Mouse (Mus musculus) Patski (cell line): ENCODE data around the gene Tldc2. TPM values are rescaled to one million over a fixed set of nuclear protein-coding genes. Genes with fewer than 3 reads are reported as not detected.

Experiments used
- ATAC-seq: fragments of 100-300 bp; one replicate; pipeline ENCODE4 v1.8.0; 2021
- CTCF ChIA-PET: fragments of 350-600 bp; sonication (Branson Sonifier 250); formaldehyde crosslinking; loops from one replicate; lab custom pipeline; 2022; ENCODE audit warnings: inconsistent platforms; lab: Charles Lee
- POLR2A ChIA-PET: fragments of 350-600 bp; sonication (Branson Sonifier 250); formaldehyde crosslinking; loops from one replicate; lab custom pipeline; 2022; ENCODE audit warnings: antibody characterized with exemption, inconsistent platforms; lab: Charles Lee
- DNase-seq: peaks from one replicate; pipeline ENCODE4 v3.0.0-alpha.2; 2011; ENCODE audit warnings: low read depth, low spot score
- H3K27me3 ChIP-seq: fragments of 371-371 bp; one replicate; pipeline ENCODE4 v1.5.1; 2021
- CTCF ChIP-seq: fragments of 100-300 bp; IDR thresholded peaks from one replicate; pipeline ENCODE4 v1.5.1; 2021
- in situ Hi-C: fragments of 300-500 bp; cut with MboI; formaldehyde crosslinking; loops from 3 replicates; pipeline ENCODE4 v1.11.1; 2018; ENCODE audit warnings: low pct_unique_long_range_greater_than_20kb, mixed read lengths
- polyA plus RNA-seq: library from polyadenylated mRNA; unstranded; gene quantifications from one replicate; pipeline ENCODE4 v1.2.3, GENCODE M21; 2021

Tldc2 gene
- polyA plus RNA-seq, 1 experiment from 2014 or later, result 0.33 TPM

GRCm38 (mm10) chr2:157138808-157139207 lies 52.0 kb downstream of the Tldc2 start:
- ChIA-PET CTCF (no interaction called here), POLR2A (interaction anchor here (0.6 kb wide), 1 partner anchor 15 kb away, joined by 6 read pairs; no protein-coding TSS in a partner anchor)
- in situ Hi-C loops, result no loop called here
- no peaks in the 10 kb centered on the region for H3K27me3 ChIP-seq
- no peak for ATAC-seq
- no peak for DNase-seq
- TF ChIP-seq CTCF, result no peak

DNA sequence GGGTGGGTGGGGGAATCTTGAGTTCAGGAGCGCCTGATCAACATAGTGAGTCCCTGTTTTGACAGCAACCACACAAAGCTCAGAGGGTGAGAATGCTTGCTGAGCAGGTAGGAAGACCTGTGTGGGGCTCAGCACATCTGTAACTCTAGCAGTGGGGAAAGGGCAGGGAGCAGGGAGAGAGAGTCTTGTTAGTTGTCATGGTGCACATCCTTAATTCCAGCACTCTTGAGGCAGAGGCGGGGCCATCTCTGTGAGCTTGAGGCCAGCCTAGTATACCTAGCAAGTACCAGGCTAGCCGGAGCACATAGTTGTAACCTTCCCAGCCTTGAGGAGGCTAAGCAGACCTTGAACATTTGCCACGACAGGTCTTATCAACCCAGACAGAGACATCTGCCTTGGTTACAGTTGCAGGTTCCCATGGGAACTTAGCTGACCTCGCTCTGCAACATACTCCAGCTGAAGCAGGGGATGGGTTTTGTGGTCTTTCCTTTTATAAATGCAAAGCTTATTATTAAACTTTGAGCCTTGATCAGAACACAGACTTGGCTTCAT lies 52.5 kb downstream of the Tldc2 start:
- in situ Hi-C loops, result no loop called here
- POLR2A ChIA-PET, result no interaction called here

DNA sequence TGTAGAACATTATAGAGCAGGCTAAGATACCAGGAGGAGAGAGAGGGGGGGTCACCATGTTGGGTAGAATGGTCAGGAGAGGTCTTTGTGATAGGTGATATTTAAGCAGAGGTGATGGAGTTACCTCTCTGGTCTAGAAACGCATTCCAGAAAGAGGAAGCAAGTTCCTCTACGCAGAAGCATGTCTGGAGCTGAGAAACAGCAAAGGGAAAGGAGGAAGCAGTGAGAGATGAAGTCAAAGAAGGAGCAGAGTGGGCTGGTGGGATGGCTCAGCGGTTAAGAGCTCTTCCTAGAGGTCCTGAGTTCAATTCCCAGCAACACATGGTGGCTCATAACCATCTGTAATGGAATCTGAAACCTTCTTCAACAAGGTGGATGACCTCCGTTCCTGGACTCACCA lies 55.1 kb downstream of the Tldc2 start:
- POLR2A ChIA-PET, result no interaction called here
- CTCF ChIA-PET, result interaction anchor here (2.2 kb wide), 1 partner anchor 8 kb away, joined by 5 read pairs; no protein-coding TSS in a partner anchor
- in situ Hi-C loops, result no loop called here
- ATAC-seq (no peak), DNase-seq (no peak)
- TF ChIP-seq CTCF, result no peak
- H3K27me3 ChIP-seq, result no peaks in the 10 kb centered on the region

More for the DNA sequence above, 52.5 kb downstream of the Tldc2 start:
- ATAC-seq (no peak), DNase-seq (no peak)
- CTCF ChIA-PET, result no interaction called here
- TF ChIP-seq CTCF, result no peak
- H3K27me3 ChIP-seq, result no peaks in the 10 kb centered on the region

DNA sequence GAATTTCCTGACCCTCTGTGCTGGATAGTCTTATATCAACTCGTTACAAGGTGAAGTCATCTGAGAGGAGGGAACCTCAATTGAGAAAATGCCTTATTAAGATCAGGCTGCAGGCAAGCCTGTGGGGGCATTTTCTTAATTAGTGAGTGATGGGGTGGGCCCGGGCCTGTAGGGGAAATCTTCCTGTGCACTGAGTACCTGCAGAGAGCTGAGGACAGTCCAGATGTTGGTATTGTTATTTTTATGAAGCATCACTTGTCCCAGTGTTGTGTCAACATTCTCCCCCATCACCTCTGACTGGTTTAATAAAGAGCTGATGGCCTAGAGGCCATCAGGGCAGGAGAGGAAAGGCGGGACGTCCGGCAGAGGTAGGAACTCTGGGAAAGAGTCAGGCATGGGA lies 57.3 kb downstream of the Tldc2 start:
- in situ Hi-C loops, result no loop called here

DNA sequence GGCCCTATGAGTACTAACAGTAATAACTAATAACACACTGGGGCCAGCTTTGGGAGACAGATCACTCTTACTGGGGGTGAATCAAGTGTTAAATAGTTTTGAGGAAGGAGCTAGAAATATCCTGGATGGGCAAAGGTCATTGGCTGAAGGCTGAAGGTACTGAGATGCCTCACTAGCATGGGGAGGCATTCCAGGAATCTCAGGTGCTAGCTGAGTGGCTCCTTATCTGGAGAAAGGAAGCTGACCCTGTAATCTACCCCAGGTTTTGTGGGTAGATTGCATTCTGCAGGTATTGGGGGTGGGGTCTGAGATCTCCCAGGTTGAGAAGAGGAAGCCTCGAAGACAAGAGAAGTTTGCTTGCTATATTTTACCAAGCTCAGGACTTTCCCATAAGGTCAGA lies 58.3 kb downstream of the Tldc2 start:
- ATAC-seq (no peak), DNase-seq (no peak)
- POLR2A ChIA-PET, result interaction anchor here (1.1 kb wide), 1 partner anchor 21 kb away, joined by 3 read pairs; no protein-coding TSS in a partner anchor
- CTCF ChIA-PET, result no interaction called here
- no peaks in the 10 kb centered on the region for H3K27me3 ChIP-seq
- TF ChIP-seq CTCF, result no peak
- in situ Hi-C loops, result no loop called here

More for the DNA sequence above, 57.3 kb downstream of the Tldc2 start:
- ATAC-seq, result no peak
- H3K27me3 ChIP-seq, result no peaks in the 10 kb centered on the region
- ChIA-PET POLR2A (no interaction called here), CTCF (interaction anchor here (0.8 kb wide), 1 partner anchor 22 kb away, joined by 3 read pairs; no protein-coding TSS in a partner anchor)
- DNase-seq, result no peak
- no peak for TF ChIP-seq CTCF

Other genes with a start within 250 kb of the Tldc2 start
- gene Tgif2, start 247.0 kb upstream of the Tldc2 start, polyA plus RNA-seq, result 10.0 TPM
- 0.82 TPM for gene 4930518I15Rik, start 229.1 kb upstream of the Tldc2 start, polyA plus RNA-seq
- gene Rab5if, start 223.9 kb upstream of the Tldc2 start, polyA plus RNA-seq, result 206 TPM
- gene Sla2, start 199.9 kb upstream of the Tldc2 start, polyA plus RNA-seq, result 0.09 TPM
- gene Ndrg3, start 95.0 kb upstream of the Tldc2 start, polyA plus RNA-seq, result 73.5 TPM
- gene Dsn1, start 79.9 kb upstream of the Tldc2 start, polyA plus RNA-seq, result 27.2 TPM
- 35.3 TPM for gene Soga1, start 7.8 kb upstream of the Tldc2 start, polyA plus RNA-seq
- 64.5 TPM for gene Samhd1, start 48.2 kb downstream of the Tldc2 start, polyA plus RNA-seq
- gene Rbl1, start 117.5 kb downstream of the Tldc2 start, polyA plus RNA-seq, result 14.7 TPM
- 391 TPM for gene Rpn2, start 192.0 kb downstream of the Tldc2 start, polyA plus RNA-seq
- gene Mroh8, start 192.5 kb downstream of the Tldc2 start, polyA plus RNA-seq, result 0.40 TPM